Mouse (Mus musculus): ENCODE data around the gene Smpd2.

The Smpd2 gene

DNA sequence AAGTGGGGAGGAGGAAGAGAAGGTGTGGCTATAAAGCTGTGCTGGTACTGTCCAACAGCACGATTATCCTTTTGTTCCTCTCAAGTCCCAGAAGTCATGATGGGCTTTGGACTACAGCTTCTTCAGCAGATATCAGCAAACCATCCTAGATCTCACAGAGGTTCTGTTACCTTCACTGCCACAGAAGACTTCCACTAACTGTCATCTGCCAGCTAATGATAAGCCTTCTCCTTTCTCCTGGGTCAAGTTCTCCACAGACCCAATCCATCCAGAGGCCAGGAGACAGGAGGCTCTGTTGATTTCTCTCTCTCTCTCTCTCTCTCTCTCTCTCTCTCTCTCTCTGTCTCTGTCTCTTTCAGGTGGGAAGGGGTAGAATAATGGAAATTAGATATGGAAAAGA, 42.0 kb downstream of the Smpd2 start:
- no peak for TF ChIP-seq GATA4 (IDR thresholded peaks at IDR 0.05; ENCODE audit: insufficient replicate concordance, low read length)
